Mouse (Mus musculus): Measurements from ENCODE around the gene Elmod1. TPM values are rescaled to one million over a fixed set of nuclear protein-coding genes. Genes with fewer than 3 reads are reported as not detected.

Elmod1 gene
- polyA plus RNA-seq, 1 experiment = 1.3 TPM

GRCm38 (mm10) chr9:53934179-53934578, 40.9 kb downstream of the Elmod1 start:
- 59% methylated on average over 13 of the region's 13 CpGs for WGBS
- TF ChIP-seq POLR2A (IDR thresholded peaks at IDR 0.05; ENCODE audit: borderline replicate concordance, control insufficient read depth, low read depth, low read length) (no peak), CTCF (IDR thresholded peaks at IDR 0.05; ENCODE audit: control insufficient read depth, insufficient read depth, low read length) (peak; percentile 30; the same call in 1 of the 2 replicates)

GRCm38 (mm10) chr9:53933375-53933774, 41.7 kb downstream of the Elmod1 start:
- no peak overlapping the region for H3K4me3 ChIP-seq (replicated peaks; ENCODE audit: control insufficient read depth, low read depth, low read length)
- no peak for TF ChIP-seq POLR2A (IDR thresholded peaks at IDR 0.05; ENCODE audit: borderline replicate concordance, control insufficient read depth, low read depth, low read length)
- TF ChIP-seq CTCF (IDR thresholded peaks at IDR 0.05; ENCODE audit: control insufficient read depth, insufficient read depth, low read length) = no peak
- WGBS = 79% methylated on average over 4 of the region's 4 CpGs

More at GRCm38 (mm10) chr9:53934179-53934578, 40.9 kb downstream of the Elmod1 start:
- no peaks in the 10 kb centered on the region for H3K4me1 ChIP-seq (ENCODE audit: control insufficient read depth, insufficient read depth, low read length)
- no peak overlapping the region for H3K4me3 ChIP-seq (replicated peaks; ENCODE audit: control insufficient read depth, low read depth, low read length)
- no peak overlapping the region for H3K27ac ChIP-seq (ENCODE audit: control insufficient read depth, insufficient read depth, low read depth, low read length, poor library complexity)

GRCm38 (mm10) chr9:53930906-53931305, 44.2 kb downstream of the Elmod1 start:
- Histone ChIP-seq H3K27ac (ENCODE audit: control insufficient read depth, insufficient read depth, low read depth, low read length, poor library complexity) (no peak overlapping the region), H3K4me1 (ENCODE audit: control insufficient read depth, insufficient read depth, low read length) (no peaks in the 10 kb centered on the region), H3K4me3 (replicated peaks; ENCODE audit: control insufficient read depth, low read depth, low read length) (no peak overlapping the region)
- TF ChIP-seq POLR2A (IDR thresholded peaks at IDR 0.05; ENCODE audit: borderline replicate concordance, control insufficient read depth, low read depth, low read length) (no peak), CTCF (IDR thresholded peaks at IDR 0.05; ENCODE audit: control insufficient read depth, insufficient read depth, low read length) (no peak)
- 35% methylated on average over 7 of the region's 7 CpGs for WGBS

More at GRCm38 (mm10) chr9:53933375-53933774, 41.7 kb downstream of the Elmod1 start:
- H3K4me1 ChIP-seq (ENCODE audit: control insufficient read depth, insufficient read depth, low read length) = no peaks in the 10 kb centered on the region
- no peak overlapping the region for H3K27ac ChIP-seq (ENCODE audit: control insufficient read depth, insufficient read depth, low read depth, low read length, poor library complexity)

- no peak for TF ChIP-seq CTCF (IDR thresholded peaks at IDR 0.05; ENCODE audit: control insufficient read depth, insufficient read depth, low read length)
- no peak for TF ChIP-seq POLR2A (IDR thresholded peaks at IDR 0.05; ENCODE audit: borderline replicate concordance, control insufficient read depth, low read depth, low read length)
- H3K27ac ChIP-seq (ENCODE audit: control insufficient read depth, insufficient read depth, low read depth, low read length, poor library complexity) = no peak overlapping the region
- H3K4me1 ChIP-seq (ENCODE audit: control insufficient read depth, insufficient read depth, low read length) = no peaks in the 10 kb centered on the region
- no peak overlapping the region for H3K4me3 ChIP-seq (replicated peaks; ENCODE audit: control insufficient read depth, low read depth, low read length)
- 87% methylated on average over 1 of the region's 1 CpGs for WGBS
Observed at GRCm38 (mm10) chr9:53921061-53921460, 54.0 kb downstream of the Elmod1 start.

- Histone ChIP-seq H3K4me3 (replicated peaks; ENCODE audit: control insufficient read depth, low read depth, low read length) (no peak overlapping the region), H3K27ac (ENCODE audit: control insufficient read depth, insufficient read depth, low read depth, low read length, poor library complexity) (no peak overlapping the region), H3K4me1 (ENCODE audit: control insufficient read depth, insufficient read depth, low read length) (no peaks in the 10 kb centered on the region)
- no peak for TF ChIP-seq CTCF (IDR thresholded peaks at IDR 0.05; ENCODE audit: control insufficient read depth, insufficient read depth, low read length)
- no peak for TF ChIP-seq POLR2A (IDR thresholded peaks at IDR 0.05; ENCODE audit: borderline replicate concordance, control insufficient read depth, low read depth, low read length)
- WGBS = 63% methylated on average over 10 of the region's 10 CpGs
Observed at GRCm38 (mm10) chr9:53915929-53916721, 59.0 kb downstream of the Elmod1 start.

- Histone ChIP-seq H3K4me1 (ENCODE audit: control insufficient read depth, insufficient read depth, low read length) (no peaks in the 10 kb centered on the region), H3K4me3 (replicated peaks; ENCODE audit: control insufficient read depth, low read depth, low read length) (no peak overlapping the region)
- 64% methylated on average over 2 of the region's 2 CpGs for WGBS
Observed at GRCm38 (mm10) chr9:53910823-53911222, 64.3 kb downstream of the Elmod1 start.

GRCm38 (mm10) chr9:53910331-53910730, 64.8 kb downstream of the Elmod1 start:
- Histone ChIP-seq H3K27ac (ENCODE audit: control insufficient read depth, insufficient read depth, low read depth, low read length, poor library complexity) (no peak overlapping the region), H3K4me3 (replicated peaks; ENCODE audit: control insufficient read depth, low read depth, low read length) (no peak overlapping the region), H3K4me1 (ENCODE audit: control insufficient read depth, insufficient read depth, low read length) (no peaks in the 10 kb centered on the region)
- WGBS = 77% methylated on average over 5 of the region's 5 CpGs
- TF ChIP-seq CTCF (IDR thresholded peaks at IDR 0.05; ENCODE audit: control insufficient read depth, insufficient read depth, low read length) = no peak
- no peak for TF ChIP-seq POLR2A (IDR thresholded peaks at IDR 0.05; ENCODE audit: borderline replicate concordance, control insufficient read depth, low read depth, low read length)

More at GRCm38 (mm10) chr9:53910823-53911222, 64.3 kb downstream of the Elmod1 start:
- no peak overlapping the region for H3K27ac ChIP-seq (ENCODE audit: control insufficient read depth, insufficient read depth, low read depth, low read length, poor library complexity)
- no peak for TF ChIP-seq CTCF (IDR thresholded peaks at IDR 0.05; ENCODE audit: control insufficient read depth, insufficient read depth, low read length)
- no peak for TF ChIP-seq POLR2A (IDR thresholded peaks at IDR 0.05; ENCODE audit: borderline replicate concordance, control insufficient read depth, low read depth, low read length)

- H3K4me3 ChIP-seq (replicated peaks; ENCODE audit: control insufficient read depth, low read depth, low read length) = no peak overlapping the region
Observed at GRCm38 (mm10) chr9:53906798-53907197, 68.3 kb downstream of the Elmod1 start.

More at GRCm38 (mm10) chr9:53906798-53907197, 68.3 kb downstream of the Elmod1 start:
- TF ChIP-seq CTCF (IDR thresholded peaks at IDR 0.05; ENCODE audit: control insufficient read depth, insufficient read depth, low read length) (no peak), POLR2A (IDR thresholded peaks at IDR 0.05; ENCODE audit: borderline replicate concordance, control insufficient read depth, low read depth, low read length) (no peak)
- no peaks in the 10 kb centered on the region for H3K4me1 ChIP-seq (ENCODE audit: control insufficient read depth, insufficient read depth, low read length)
- 85% methylated on average over 10 of the region's 10 CpGs for WGBS
- H3K27ac ChIP-seq (ENCODE audit: control insufficient read depth, insufficient read depth, low read depth, low read length, poor library complexity) = no peak overlapping the region
